ENCODE assay signal across 18 mouse cellular contexts in genomic region chr7:65060163-65060799, GRCm38 (mm10).
DNase-seq lines count a peak whose midpoint lies in the region; ATAC-seq and TF ChIP-seq lines count a peak whose summit lies in the region.
"Had no signal": no experiment of that assay in that cellular context is flagged by ENCODE, and none has a peak within 500 bp of the region (broad histone marks: within the 10 kb centered on the region; RNA-seq: fewer than 3 reads in every experiment).

No protein-coding gene starts in this region.

- WGBS in heart, embryonic 10.5 days = 72% methylated on average over 7 of the region's 7 CpGs
- WGBS in lung, embryonic 14.5 days = 68% methylated on average over 7 of the region's 7 CpGs
- 44% methylated on average over 7 of the region's 7 CpGs for WGBS in forebrain, embryonic 15.5 days
- 74% methylated on average over 7 of the region's 7 CpGs for whole genome bisulfite sequencing in limb, embryonic 14.5 days

- ATAC-seq in lung, embryonic 14.5 days (ENCODE audit: insufficient read depth) = peak; percentile 60; the same call in 1 of the 2 replicates
- ATAC-seq in forebrain, embryonic 15.5 days (replicated peaks) = peak; percentile 82
- peak; percentile 41; the same call in 1 of the 2 replicates for ATAC-seq in limb, embryonic 14.5 days (ENCODE audit: low FRiP score, low read depth)
- ATAC-seq: activated CD4-positive, CD25-positive, alpha-beta regulatory T cell, adult 4 months; inflammation-experienced regulatory T-cells, adult 6 months; midbrain, embryonic 15.5 days had no signal

- peaks cover 9% of the 10 kb centered on the region; the same call in 1 of the 2 replicates for H3K4me1 ChIP-seq in heart, embryonic 10.5 days
- H3K4me1 ChIP-seq in lung, embryonic 14.5 days (ENCODE audit: insufficient read depth) = no peaks in the 10 kb centered on the region
- peaks cover 8% of the 10 kb centered on the region for H3K4me1 ChIP-seq in forebrain, embryonic 15.5 days
- H3K4me1 ChIP-seq in limb, embryonic 14.5 days (ENCODE audit: control insufficient read depth, insufficient read depth, low read length) = no peaks in the 10 kb centered on the region
- H3K4me1 ChIP-seq: limb, embryonic 12.5 days had no signal

- no peak overlapping the region for H3K4me2 ChIP-seq in lung, embryonic 14.5 days
- no peak overlapping the region for H3K4me2 ChIP-seq in forebrain, embryonic 15.5 days (replicated peaks)
- H3K4me2 ChIP-seq in limb, embryonic 14.5 days (replicated peaks; ENCODE audit: low read depth, low read length, severe bottlenecking) = no peak overlapping the region
- H3K4me2 ChIP-seq: limb, embryonic 12.5 days; midbrain, embryonic 15.5 days; neural tube, embryonic 12.5 days had no signal

- no peaks in the 10 kb centered on the region for H3K27me3 ChIP-seq in heart, embryonic 10.5 days (ENCODE audit: insufficient read depth, poor library complexity, severe bottlenecking)
- H3K27me3 ChIP-seq in lung, embryonic 14.5 days (ENCODE audit: insufficient read depth, low read length) = no peaks in the 10 kb centered on the region
- no peaks in the 10 kb centered on the region for H3K27me3 ChIP-seq in forebrain, embryonic 15.5 days
- H3K27me3 ChIP-seq in limb, embryonic 14.5 days (ENCODE audit: control insufficient read depth, insufficient read depth, low read length) = no peaks in the 10 kb centered on the region
- H3K27me3 ChIP-seq: limb, embryonic 12.5 days; midbrain, embryonic 15.5 days; neural tube, embryonic 12.5 days had no signal

- H3K27ac ChIP-seq in heart, embryonic 10.5 days = no peak overlapping the region
- no peak overlapping the region for H3K27ac ChIP-seq in lung, embryonic 14.5 days (ENCODE audit: low read depth)
- H3K27ac ChIP-seq in forebrain, embryonic 15.5 days (replicated peaks) = no peak overlapping the region
- H3K27ac ChIP-seq in limb, embryonic 14.5 days (replicated peaks; ENCODE audit: low read depth, low read length) = no peak overlapping the region
- H3K27ac ChIP-seq: limb, embryonic 12.5 days; midbrain, embryonic 15.5 days; neural tube, embryonic 12.5 days had no signal

- no peaks in the 10 kb centered on the region for H3K36me3 ChIP-seq in heart, embryonic 10.5 days
- no peaks in the 10 kb centered on the region for H3K36me3 ChIP-seq in lung, embryonic 14.5 days (ENCODE audit: insufficient read depth)
- no peaks in the 10 kb centered on the region for H3K36me3 ChIP-seq in forebrain, embryonic 15.5 days
- H3K36me3 ChIP-seq in limb, embryonic 14.5 days (ENCODE audit: control insufficient read depth, insufficient read depth, low read length) = no peaks in the 10 kb centered on the region
- H3K36me3 ChIP-seq: limb, embryonic 12.5 days; midbrain, embryonic 15.5 days; neural tube, embryonic 12.5 days had no signal

- peak; percentile 66 for DNase-seq in heart, embryonic 10.5 days (ENCODE audit: low spot score)
- no peak for DNase-seq in heart, adult 9 months (ENCODE audit: low spot score in 2 of 2)
- peak; percentile 70 for DNase-seq in lung, embryonic 14.5 days
- no peak for DNase-seq in lung, adult 18-20 months
- DNase-seq in limb, embryonic 14.5 days (ENCODE audit: low spot score) = no peak
- no peak for DNase-seq in adrenal gland, adult 2 months
- no peak for DNase-seq in adrenal gland, adult 8-10 months
- DNase-seq: cerebellum, adult 11 months; cerebellum, postnatal 25 days; heart, adult 18-20 months; retina, postnatal 1 day; spleen, adult 18-20 months had no signal

- H3K9me3 ChIP-seq in heart, embryonic 10.5 days = no peaks in the 10 kb centered on the region
- H3K9me3 ChIP-seq in lung, embryonic 14.5 days (ENCODE audit: low read depth, low read length) = no peaks in the 10 kb centered on the region
- no peaks in the 10 kb centered on the region for H3K9me3 ChIP-seq in forebrain, embryonic 15.5 days
- H3K9me3 ChIP-seq in limb, embryonic 14.5 days (ENCODE audit: control insufficient read depth, low read length) = no peaks in the 10 kb centered on the region
- H3K9me3 ChIP-seq: limb, embryonic 12.5 days; midbrain, embryonic 15.5 days; neural tube, embryonic 12.5 days had no signal

- TF ChIP-seq POLR2A in limb, embryonic 14.5 days (IDR thresholded peaks at IDR 0.05; ENCODE audit: borderline replicate concordance, extremely low read depth, insufficient read depth, insufficient read length) = no peak

- H3K9ac ChIP-seq in lung, embryonic 14.5 days = no peak overlapping the region
- no peak overlapping the region for H3K9ac ChIP-seq in forebrain, embryonic 15.5 days (replicated peaks)
- H3K9ac ChIP-seq in limb, embryonic 14.5 days (ENCODE audit: low read depth, low read length, severe bottlenecking) = no peak overlapping the region
- H3K9ac ChIP-seq: limb, embryonic 12.5 days; midbrain, embryonic 15.5 days; neural tube, embryonic 12.5 days had no signal

- TF ChIP-seq CTCF in lung, embryonic 14.5 days (IDR thresholded peaks at IDR 0.05; ENCODE audit: low read depth) = no peak

- H3K4me3 ChIP-seq in heart, embryonic 10.5 days = no peak overlapping the region
- H3K4me3 ChIP-seq in lung, embryonic 14.5 days (ENCODE audit: low read depth, low read length) = no peak overlapping the region
- no peak overlapping the region for H3K4me3 ChIP-seq in forebrain, embryonic 15.5 days
- no peak overlapping the region for H3K4me3 ChIP-seq in limb, embryonic 14.5 days (replicated peaks; ENCODE audit: low read length)
- H3K4me3 ChIP-seq: limb, embryonic 12.5 days; midbrain, embryonic 15.5 days; neural tube, embryonic 12.5 days had no signal

Comparison
In these comparisons a context has a peak if more than half of its experiments do, and no peak if none do; other contexts are left out.
1. DNase-seq: peak in heart, embryonic 10.5 days (single experiment) and lung, embryonic 14.5 days (single experiment); none in heart, adult 9 months (0 of 2), lung, adult 18-20 months (0 of 2), limb, embryonic 14.5 days (single experiment), adrenal gland, adult 2 months (single experiment) and adrenal gland, adult 8-10 months (single experiment).
2. Peak in every context shown above with its lines, with median percentiles within 50 percentile points of each other: ATAC-seq.